Mouse (Mus musculus) MEL (cell line): ENCODE results near the gene Pde6d.

Experiments used
- MXI1 ChIP-seq: IDR thresholded peaks from 2 replicates; pipeline ENCODE4 v1.6.1; 2011; ENCODE audit warnings: mild to moderate bottlenecking, low read depth, low read length, improper control_type of control experiment
- POLR2A ChIP-seq, 2 experiments: IDR thresholded peaks; 2 replicates each; pipeline ENCODE4 v1.6.1; 2011 to 2012; ENCODE audit warnings: low read length in 2 of 2, mild to moderate bottlenecking in 2 of 2, control low read depth in 1 of 2, improper control_type of control experiment in 1 of 2, low read depth in 1 of 2, moderate library complexity in 1 of 2; ENCODE audit not compliant: control insufficient read depth in 1 of 2, insufficient read depth in 1 of 2, poor library complexity in 1 of 2
- SMC3 ChIP-seq: IDR thresholded peaks from 2 replicates; pipeline ENCODE4 v1.6.1; 2011; ENCODE audit warnings: low read depth, low read length, improper control_type of control experiment

GRCm38 (mm10) chr1:86501114-86501532 is 81.3 kb downstream of the Pde6d start:
- TF ChIP-seq SMC3: peak; percentile 55
- TF ChIP-seq MXI1: peak; percentile 26
- TF ChIP-seq POLR2A (IDR thresholded peaks at IDR 0.05; ENCODE audit: control insufficient read depth in 1 of 2, insufficient read depth in 1 of 2, low read depth in 1 of 2, low read length in 2 of 2, poor library complexity in 1 of 2): no peak
